Mouse (Mus musculus) CD4-positive, CD25-positive, alpha-beta regulatory T cell, adult 9 weeks (primary cell): ENCODE data around the gene Cd40. TPM values are rescaled to one million over a fixed set of nuclear protein-coding genes. Genes with fewer than 3 reads are reported as not detected.

Experiments
- polyA plus RNA-seq: library from polyadenylated mRNA; unstranded; fragments of 100-300 nt; shearing (Covaris generic); gene quantifications from one replicate; pipeline ENCODE4 v1.2.1, GENCODE M21; 2017

Gene Cd40
- 0.40 TPM for polyA plus RNA-seq

DNA sequence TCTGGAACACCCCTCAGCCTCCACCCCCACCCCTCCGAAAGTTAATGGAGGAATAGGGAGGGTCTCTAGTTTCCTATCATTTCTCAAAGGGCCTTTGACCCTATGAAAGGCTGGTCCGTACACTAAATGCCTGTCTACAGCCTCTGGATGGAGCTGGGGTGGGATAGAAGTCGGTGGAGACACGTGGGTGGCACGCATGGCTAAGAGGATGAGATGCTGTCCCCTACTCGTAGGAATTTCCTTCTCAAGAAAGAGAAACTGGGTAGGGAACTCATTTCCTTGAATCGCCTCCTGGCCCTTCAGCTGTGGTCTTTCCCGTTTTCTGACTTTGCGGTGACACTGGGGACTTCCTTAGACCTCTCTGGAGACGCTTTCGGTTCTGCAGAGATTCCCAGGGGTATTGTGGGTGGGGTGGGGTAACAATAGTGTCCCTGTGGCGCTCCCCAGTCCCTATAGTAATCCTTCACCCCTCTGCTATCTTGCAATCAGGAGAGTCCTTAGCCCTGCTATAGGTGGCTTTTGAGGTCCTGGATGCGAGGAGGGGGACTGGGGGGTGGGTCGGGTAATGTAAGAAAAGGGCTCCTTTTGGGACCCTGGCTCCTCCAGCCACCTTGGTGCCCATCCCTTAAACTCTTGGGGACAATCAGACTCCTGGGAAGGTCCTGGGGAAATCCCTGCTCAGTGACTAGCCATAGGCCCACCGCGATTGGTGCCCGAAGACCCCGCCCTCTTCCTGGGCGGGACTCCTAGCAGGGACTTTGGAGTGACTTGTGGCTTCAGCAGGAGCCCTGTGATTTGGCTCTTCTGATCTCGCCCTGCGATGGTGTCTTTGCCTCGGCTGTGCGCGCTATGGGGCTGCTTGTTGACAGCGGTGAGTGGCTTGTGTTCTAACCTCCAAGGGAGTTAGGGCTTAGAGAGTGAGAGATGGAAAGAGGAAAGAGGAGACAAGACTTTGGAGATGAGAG is at the start of gene Cd40:
Gene Cd40 (plus strand): TSS at position 740 of the 965 bp plus-strand sequence.

DNA sequence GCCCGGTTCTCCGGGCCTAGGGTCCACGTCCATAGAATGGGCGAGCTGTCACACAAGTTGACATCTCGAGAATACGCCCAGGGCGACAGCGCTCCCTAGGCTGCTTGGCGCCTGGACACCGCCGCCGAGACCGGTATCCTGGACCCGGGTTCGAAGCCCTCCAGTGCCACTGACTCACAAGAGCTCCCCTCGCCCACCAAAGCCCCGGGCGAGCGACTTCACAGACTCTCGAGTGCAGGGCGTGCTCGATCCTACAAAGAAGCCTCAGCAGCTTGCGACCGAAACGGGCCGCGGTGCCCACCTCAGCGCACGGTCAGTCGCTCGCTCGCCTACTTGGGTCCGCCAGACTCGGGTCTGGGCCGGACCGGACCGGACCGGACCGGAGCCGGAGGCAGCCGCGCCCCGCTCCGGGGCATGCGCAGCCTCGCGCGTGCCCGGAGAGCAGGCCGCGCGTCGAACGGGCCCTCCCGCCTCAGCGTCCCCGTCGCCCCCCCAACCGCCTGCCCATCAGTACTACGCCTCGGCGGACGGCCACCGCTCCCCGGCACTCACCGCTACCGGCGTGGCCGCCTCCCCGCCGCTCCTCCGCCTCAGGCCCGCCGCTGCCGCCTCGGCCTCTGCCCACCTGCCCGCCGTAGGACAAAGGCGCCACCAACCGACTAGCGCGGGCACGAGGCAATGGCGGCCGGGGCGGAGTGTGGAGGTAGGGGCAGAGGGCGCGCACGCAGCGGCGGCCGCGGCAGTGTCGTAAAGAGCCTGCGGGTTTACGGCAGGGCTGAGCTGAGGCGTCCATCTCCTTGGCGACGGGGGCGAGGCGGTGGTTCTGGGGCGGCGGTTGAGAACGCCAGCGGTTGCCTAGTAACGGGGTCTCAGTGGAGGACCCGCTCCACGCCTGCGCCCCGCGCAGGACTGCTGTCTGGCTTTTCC is 21.0 kb upstream of the Cd40 start, which contains the start of gene Ncoa5:
Gene Ncoa5 (minus strand): TSS at position 737 of the 927 bp plus-strand sequence.

DNA sequence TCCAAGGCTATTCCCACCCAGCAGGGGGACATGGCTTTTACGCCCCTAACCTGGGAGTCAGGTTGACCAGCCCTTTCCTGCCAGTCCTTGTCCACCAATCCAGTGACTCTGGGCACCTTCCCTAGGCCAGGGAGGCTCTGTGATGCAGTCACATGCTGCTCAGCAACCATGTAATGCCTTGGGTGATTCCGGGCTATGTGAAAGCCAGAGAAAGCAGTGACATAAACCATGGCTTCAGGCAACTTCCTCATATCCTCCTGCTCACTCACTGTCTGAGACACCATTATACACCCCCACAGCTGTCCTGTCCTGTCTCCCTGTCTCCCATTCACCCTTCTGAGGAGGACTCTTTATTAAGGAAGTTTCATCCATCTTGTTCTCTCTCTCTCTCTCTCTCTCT is 35.2 kb downstream of the Cd40 start, which contains the start of gene 1700025C18Rik:
Gene 1700025C18Rik (minus strand): TSS at position 101 of the 400 bp plus-strand sequence.

Other genes starting within 250 kb of the Cd40 start
- 27.5 TPM for gene Zswim1, start 232.9 kb upstream of the Cd40 start, polyA plus RNA-seq
- 0.72 TPM for gene Spata25, start 227.1 kb upstream of the Cd40 start, polyA plus RNA-seq
- gene Ctsa, start 222.8 kb upstream of the Cd40 start, polyA plus RNA-seq = 218 TPM
- 2.6 TPM for gene Neurl2, start 222.2 kb upstream of the Cd40 start, polyA plus RNA-seq
- gene Pltp, start 197.9 kb upstream of the Cd40 start, polyA plus RNA-seq = 0.98 TPM
- 155 TPM for gene Pcif1, start 176.3 kb upstream of the Cd40 start, polyA plus RNA-seq
- 42.1 TPM for gene Zfp335, start 143.9 kb upstream of the Cd40 start, polyA plus RNA-seq
- 8.8 TPM for gene Mmp9, start 114.8 kb upstream of the Cd40 start, polyA plus RNA-seq
- not detected for gene Slc12a5, start 94.8 kb upstream of the Cd40 start, polyA plus RNA-seq
- gene Ncoa5, start 20.8 kb upstream of the Cd40 start, polyA plus RNA-seq = 44.9 TPM
- gene 1700025C18Rik, start 35.1 kb downstream of the Cd40 start, polyA plus RNA-seq = not detected
- gene Cdh22, start 179.2 kb downstream of the Cd40 start, polyA plus RNA-seq = not detected
- 78.7 TPM for gene Slc35c2, start 232.2 kb downstream of the Cd40 start, polyA plus RNA-seq